Mouse (Mus musculus): ENCODE measurements around the gene Prkca.

Prkca gene

DNA sequence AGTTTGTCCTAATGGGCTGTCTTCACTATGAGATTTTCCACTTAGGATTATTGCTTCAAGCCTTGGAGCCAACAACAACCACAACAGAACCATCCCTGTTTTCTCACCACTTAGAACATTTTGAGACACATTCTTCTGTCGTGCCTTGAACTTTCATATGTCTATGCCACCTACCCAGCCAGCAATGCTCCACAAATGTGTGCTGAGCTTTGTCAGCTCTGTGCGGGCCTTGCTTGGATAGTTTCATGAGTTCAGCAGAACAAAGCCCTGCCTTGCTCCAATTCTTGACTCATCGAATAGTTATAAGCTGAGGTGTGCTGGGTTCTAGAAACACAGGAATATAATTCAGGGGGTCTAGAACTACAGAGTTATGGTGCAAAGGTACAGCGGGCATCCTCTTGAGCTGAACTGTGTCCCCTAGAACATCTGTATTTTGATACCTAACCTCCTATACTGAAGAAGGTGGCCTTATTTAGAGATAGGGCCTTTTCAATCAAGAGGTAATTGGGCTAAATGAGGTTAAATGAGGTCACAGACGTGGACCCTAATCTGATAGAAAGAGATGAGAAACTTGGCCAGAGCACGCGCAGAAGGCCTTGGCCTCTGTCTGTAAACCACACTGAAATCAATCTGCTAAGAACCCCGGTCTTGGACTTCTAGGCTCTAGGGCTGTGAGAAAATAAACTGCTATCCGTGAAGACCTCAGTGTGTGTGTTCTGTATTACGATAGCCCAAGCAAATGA is 96.4 kb downstream of the Prkca start:
- in situ Hi-C loops (cut with MboI; ENCODE audit: unreplicated experiment in 2 of 2) = no loop called here

DNA sequence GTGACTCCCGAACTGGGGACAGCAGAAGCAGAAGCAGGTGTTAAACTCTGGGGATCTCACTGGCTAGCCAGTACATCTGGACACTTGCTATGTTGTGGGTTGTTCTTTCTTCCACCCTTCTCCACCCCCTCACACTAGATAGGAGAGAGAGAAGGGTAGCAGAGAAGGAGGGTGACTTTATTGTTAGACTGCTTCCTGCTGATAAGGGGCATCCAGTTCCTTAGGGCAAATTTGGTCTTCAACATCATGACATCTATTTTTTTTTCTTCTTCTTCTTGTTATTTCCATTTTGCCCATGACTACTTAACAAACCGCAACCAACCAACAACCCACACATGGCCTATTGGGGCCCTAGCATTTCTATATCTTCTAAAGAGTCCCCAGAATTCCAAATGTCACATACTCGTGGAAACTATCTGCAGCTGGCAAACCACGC is 97.4 kb downstream of the Prkca start:
- in situ Hi-C loops (cut with MboI; ENCODE audit: unreplicated experiment in 2 of 2) = no loop called here

DNA sequence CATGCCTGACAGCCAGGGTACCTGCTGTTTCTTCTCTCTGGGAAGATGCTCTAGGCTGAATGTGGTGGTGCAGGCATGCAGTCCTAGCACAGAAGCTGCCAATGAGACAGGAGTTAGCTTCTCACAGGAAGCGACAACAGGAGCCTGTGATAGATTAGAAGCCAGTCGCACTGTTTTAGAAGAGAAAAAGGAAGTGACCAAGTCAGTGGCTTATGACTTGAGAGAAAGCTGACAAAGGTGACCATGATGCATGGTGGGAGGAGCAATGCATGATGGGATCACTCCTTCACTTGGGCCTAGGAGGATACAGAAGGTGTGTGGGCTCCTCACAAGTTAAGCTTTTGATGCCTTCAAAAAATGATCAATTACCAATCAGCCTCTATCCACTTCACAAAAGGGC is 99.5 kb downstream of the Prkca start:
- in situ Hi-C loops (cut with MboI; ENCODE audit: unreplicated experiment in 2 of 2) = no loop called here

DNA sequence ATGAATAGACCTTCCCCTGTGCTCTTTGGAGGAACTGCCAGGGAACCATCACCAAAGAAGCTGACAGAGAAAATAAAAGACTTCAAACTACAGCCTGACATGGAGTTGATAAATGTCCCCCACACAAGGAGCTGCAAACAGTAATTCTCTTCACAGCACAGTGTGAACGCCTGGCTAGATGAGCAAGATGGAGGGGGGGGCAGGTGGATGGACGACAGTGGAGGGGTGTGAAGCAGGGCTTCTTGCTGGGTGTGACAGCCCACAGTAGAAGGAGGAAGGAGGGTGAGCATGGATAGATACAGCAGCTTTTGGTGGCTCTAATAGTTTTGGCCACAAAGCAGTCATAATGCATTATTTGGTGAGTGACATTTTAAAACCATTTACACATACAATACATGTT is 100.1 kb downstream of the Prkca start:
- in situ Hi-C loops (cut with MboI; ENCODE audit: unreplicated experiment in 2 of 2) = no loop called here

DNA sequence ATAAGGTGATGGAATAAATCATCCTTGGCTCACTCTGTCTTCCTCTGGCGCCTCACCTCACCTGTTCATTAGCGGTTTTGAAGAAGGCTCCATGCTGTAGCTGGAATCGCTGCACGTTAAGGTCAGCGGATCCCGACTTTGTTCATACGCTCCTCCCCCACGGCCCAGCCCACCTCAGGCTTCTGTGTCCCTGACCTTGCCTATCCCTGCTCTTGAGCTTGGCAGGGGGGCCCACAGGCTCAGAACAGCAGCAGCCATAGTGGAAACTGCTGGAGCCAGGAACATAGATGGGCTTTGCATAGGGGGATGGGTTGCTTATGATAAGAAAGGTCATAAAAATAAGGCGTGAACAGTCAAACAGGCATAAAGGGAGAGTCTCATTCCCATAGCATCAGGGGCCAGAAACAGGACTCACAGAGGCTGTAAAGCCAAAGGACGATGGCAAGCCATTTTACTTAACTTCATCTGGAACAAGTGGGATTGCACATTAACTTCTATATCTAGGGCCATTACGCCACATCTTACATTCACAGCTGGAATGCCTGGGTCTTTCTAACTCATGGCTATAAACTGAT is 102.7 kb downstream of the Prkca start:
- in situ Hi-C loops (cut with MboI; ENCODE audit: unreplicated experiment in 2 of 2) = no loop called here

DNA sequence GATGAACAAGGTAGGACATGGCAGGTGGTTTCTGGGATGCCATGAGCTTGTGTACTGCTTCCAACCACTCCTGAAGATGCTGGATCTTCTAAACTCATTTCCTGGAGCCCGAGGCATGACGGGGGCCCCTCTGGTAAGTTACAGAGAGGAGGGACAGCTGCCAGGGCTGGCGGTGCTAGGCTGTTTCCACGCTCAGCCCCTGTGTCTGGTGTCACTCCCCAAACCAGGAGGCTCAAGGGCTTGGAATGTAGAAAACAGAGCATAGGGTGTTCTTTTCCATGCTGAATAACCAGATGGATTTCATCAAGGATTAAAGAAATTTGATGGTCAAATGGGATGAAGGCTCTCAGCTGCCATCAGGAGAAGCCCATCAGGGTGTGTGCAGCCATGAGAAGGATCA is 104.6 kb downstream of the Prkca start:
- in situ Hi-C loops (cut with MboI; ENCODE audit: unreplicated experiment in 2 of 2) = no loop called here

DNA sequence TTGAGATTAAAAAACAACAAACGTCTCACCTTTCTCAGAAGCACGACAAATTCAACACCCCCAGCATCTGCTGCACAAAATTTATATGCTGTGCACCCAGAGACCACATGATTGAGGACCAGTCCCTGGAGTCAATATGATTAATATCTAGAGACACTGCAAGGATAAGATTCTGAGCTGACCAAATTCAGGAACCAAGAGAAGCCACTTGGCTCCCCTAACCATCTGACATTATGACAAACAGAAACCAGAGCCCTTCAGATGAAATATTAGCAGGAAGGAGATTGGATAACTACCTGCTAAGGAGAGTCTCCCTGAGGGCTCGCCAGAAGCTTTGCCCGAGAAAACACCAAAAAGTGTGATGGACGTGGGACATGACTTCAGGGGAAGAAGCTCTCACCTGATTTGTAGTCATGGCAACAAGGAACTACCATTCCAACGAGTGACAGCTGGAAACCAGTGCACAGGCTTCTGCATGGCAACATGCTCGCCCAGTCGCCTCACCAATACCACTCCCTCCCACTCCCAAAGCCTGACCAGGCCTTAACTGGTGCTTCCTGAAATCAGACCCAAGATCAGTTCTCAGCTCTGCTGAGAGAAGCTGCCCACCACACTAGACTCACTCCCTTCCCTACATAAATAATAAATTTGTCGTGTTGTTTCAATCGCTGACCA is 106.8 kb downstream of the Prkca start:
- in situ Hi-C loops (cut with MboI; ENCODE audit: unreplicated experiment in 2 of 2) = no loop called here

DNA sequence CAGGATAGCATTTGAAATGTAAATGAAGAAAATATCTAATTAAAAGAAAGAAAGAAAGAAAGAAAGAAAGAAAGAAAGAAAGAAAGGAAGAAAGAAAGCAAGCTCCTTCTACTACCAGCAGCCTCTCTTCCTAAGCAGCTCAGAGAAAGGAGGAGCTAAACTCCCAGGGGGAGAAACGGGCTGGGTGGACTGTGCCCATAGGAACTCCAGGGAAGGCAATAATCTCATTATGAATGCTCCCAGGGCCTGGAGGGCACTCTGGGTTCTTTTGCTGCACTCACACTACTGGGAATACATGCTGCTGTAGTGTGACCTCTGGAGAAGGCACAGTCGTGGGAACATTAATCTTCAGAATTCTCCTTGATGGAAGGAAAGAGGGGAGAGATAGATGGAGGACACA is 107.5 kb downstream of the Prkca start:
- in situ Hi-C loops (cut with MboI; ENCODE audit: unreplicated experiment in 2 of 2) = no loop called here

DNA sequence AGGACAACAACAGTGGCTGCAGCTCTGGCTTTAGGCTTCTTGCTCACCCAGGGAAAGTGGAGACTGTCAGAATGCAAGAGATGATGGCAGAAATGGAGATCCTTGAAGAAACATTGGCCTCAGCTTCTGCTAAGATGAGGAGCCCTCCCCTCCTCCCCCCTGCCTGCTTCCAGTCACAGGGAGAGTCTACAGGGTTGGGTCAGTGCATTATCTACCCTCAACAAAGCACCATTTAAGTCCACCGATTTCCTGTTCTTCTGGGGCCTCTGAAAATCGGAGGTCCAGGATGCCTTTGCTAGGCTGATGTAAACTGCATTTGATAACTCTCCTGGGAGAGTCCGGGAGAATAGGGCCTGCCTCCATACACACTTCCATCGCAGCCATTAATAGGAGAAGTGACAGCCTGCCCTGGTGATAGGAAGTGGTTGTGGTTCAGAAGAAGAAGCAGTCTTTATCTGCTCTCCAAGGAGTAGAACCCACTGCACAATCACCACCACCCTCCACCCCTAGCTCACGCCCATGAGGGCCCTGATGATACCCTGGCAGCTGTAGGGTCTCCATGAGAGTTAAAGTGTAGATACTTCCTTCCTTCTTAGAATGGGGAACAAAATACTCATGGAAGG is 108.5 kb downstream of the Prkca start:
- in situ Hi-C loops (cut with MboI; ENCODE audit: unreplicated experiment in 2 of 2) = no loop called here

DNA sequence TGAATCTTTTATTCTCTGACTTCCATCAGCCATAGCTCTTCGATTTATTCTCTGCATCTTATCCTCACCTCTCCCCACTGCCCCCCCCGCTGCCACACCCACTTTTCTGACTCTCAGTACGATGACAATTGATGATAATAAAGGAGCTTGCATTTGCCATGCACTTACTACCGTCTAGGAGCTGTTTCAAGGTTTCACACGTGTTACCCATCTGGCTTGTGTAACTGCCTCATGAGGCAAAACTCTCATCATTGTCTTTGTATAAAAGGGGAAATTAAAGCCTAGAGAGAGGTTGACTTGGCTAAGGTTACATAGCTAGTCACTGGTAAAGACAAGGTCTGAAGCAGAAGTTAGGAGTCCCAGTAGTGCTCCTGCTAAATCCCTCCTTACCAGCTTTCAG is 110.7 kb downstream of the Prkca start:
- in situ Hi-C loops (cut with MboI; ENCODE audit: unreplicated experiment in 2 of 2) = no loop called here

DNA sequence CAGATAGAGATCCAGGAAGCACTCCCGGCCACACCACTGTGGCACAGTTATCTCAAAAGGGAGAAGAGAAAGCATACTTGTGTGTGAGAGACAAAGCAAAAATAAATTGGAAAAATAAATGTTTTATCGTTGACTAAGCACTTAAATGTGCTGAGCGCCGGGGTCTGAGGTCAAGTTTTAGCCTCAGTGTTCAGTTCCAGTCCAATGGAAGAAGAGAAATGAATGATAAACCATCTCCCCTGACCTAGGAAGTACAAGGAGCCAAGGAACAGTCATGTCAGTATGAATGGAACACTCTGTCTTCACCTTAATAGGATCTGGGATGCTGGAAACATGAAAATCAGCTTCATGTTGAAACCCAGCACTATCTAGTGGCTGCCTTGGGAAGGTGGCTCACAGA is 113.6 kb downstream of the Prkca start:
- in situ Hi-C loops (cut with MboI; ENCODE audit: unreplicated experiment in 2 of 2) = no loop called here

DNA sequence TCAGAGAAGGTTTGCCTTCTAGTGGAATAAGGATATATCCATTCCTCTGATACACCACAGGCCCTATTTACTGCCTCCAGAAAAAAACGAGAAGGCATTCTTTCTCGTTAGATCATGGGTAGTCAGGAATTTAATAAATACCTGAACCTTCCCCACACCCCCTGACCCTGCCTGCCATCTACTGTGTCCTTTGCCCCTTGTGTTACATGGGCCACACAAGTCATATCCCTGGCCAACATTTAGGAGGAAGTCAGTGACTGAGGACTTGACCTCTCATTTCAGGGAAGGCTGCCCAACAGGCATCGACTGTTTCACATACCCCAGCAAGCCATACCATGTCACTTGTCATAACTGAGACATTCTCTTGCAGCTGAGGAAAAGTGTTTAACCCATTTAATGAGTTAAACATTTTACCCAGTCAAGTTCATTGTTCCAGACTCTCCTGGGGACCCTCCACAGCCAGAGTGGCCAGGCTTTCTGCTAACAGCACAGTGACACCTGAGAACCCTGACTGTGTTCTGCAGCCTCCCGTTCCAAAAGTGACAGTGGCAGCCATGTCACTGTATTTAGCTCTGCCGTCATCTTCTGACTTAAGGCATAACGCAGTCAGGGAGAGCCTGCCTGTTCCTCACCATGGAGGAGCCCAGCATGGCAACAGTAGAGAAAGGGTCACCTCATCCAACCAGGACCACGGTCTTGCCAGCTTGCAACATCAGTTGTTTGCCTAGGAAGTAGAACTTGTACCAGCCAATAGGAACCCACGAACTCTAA is 114.4 kb downstream of the Prkca start:
- in situ Hi-C loops (cut with MboI; ENCODE audit: unreplicated experiment in 2 of 2) = no loop called here

DNA sequence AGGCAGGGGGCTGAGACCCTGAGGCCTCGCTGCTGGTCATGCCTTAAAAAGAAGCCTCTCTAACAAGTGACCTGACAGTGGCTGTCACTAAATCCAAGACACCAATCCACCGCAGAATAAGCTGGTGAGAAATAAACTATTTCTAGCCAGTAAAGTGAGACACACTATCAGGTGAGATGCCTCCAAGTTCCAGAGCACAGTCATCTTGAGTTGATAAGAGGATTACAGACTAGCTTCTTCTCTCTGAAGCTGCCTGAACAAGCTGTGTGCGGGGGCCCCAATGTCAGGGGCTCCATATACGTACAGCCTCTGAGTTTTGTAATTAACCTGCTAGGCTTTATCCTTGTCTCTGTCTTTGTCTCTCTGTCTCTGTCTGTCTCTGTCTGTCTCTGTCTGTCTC is 115.2 kb downstream of the Prkca start:
- in situ Hi-C loops (cut with MboI; ENCODE audit: unreplicated experiment in 2 of 2) = no loop called here

DNA sequence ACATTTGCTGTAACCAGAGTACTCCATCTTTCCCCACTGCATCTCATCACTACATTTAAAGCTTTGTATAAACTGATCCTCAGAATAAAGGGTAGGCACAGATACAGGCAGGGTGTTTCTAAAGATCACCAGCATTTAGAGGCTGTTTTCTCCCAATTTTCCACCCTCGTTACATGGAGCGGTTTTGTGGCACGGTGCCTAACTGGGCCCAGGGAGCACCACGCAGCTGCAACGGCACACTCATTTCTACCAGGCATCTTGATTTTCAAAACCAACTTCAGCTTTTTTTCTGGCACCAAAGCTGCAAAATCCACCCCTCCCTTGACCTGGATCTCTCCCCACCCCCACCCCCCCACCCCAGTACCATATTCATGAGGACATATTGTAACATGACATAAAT is 117.5 kb downstream of the Prkca start:
- in situ Hi-C loops (cut with MboI; ENCODE audit: unreplicated experiment in 2 of 2) = no loop called here

DNA sequence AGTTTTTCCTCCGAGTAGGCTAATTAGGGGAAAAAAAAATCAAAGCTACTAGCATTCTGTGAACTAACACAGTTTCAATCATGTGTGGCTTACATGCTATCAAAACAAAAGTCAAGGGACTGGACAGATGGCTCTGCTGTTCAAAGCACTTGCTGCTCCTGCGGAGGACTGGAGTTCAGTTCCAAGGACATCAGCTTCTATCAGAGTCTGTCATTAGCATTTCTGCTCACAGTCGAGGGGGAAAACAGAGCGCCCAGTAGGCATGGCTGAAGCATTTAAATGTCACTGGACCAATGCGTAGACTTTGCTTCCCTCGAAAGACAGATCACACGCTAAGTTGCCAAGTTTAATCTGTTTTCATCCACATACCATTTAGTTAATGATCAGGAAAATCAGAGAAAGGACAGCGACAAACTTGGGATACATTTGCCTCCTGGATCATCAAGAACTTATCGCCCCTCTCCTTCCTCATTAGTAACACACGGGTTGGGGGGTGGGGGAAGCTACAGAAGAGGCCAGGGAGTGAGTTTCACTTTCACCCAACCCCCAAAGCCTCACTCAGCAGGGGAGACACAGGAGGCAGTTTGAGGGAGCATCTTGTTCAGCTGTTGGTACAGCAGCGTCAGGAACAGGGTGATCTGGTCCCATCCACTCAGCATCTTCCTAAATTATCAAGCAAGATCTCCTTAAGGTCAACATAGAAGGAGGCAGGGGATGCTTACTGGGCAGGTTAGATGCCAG is 119.3 kb downstream of the Prkca start:
- in situ Hi-C loops (cut with MboI; ENCODE audit: unreplicated experiment in 2 of 2) = loop anchor here in 1 of 2 experiments (5.0 kb wide), 1 partner anchor 103 kb away; no protein-coding TSS in a partner anchor

DNA sequence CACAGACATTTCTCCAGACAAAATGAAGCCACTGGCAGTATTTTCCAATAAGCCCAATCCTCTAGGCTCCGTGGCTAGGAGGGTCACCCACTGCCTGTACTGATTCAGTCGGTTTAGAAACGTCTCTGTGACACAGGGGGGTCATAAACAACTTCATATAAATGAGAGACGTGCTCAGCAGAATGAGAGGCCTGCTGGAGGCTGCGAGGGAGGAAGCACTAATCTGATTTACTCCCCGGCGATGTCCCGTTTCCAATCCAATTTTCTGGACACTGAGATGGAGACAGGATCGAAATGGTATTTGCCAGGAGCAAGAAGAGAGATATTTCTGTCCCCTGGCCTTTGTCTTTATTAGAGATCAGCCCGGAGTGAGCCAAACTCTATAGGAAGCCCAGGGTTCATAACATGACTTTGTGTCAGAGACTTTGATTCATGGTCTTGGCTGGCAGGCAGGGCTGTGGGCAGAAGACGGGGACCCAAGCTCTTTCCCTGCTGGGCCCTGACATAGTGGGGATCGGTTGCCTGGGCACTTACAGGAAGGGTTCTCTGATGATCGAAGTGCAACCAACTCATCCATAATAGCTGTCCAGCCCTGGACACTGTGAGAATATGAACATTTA is 120.0 kb downstream of the Prkca start:
- in situ Hi-C loops (cut with MboI; ENCODE audit: unreplicated experiment in 2 of 2) = loop anchor here in 1 of 2 experiments (5.0 kb wide), 1 partner anchor 104 kb away; no protein-coding TSS in a partner anchor

DNA sequence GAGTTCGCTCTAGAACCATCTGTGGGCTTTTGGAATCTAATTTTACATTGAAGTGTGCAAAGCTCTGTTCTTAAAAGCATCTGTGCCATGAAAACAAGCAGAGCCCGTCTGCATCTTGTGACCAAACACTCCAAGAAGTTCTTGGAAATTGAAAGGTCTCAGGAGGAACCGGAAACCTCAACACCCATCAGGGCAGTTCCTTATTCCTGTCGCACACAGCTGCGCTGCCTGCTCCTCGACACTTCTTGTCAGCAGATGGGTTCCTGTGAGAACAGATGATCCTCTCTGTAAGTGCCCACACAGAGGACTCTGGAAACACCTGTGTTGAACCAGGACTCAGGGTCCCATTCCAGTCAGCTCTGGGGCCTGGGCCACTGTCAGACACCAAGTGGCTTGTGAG is 120.6 kb downstream of the Prkca start:
- in situ Hi-C loops (cut with MboI; ENCODE audit: unreplicated experiment in 2 of 2) = loop anchor here in 1 of 2 experiments (5.0 kb wide), 1 partner anchor 104 kb away; no protein-coding TSS in a partner anchor

DNA sequence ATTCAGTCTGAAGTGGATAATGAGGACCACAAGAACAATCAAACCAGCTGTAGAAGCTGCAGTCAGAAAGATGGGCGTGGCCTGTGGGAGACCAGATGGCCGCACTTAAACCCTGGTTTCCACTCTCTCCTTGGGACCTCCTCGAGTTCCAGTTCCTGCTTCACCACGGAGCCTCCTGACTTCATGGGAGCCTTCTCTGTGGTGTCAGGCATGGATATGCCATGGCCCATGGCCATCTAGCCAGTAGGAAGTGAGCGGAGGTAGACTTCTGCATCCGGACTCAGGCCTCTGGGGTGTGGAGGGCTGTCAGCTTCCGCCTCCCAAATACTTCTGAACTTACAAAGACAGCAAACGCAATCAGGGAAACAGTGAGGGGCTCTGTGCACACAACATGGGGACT is 121.1 kb downstream of the Prkca start:
- in situ Hi-C loops (cut with MboI; ENCODE audit: unreplicated experiment in 2 of 2) = loop anchor here in 1 of 2 experiments (5.0 kb wide), 1 partner anchor 105 kb away; no protein-coding TSS in a partner anchor

DNA sequence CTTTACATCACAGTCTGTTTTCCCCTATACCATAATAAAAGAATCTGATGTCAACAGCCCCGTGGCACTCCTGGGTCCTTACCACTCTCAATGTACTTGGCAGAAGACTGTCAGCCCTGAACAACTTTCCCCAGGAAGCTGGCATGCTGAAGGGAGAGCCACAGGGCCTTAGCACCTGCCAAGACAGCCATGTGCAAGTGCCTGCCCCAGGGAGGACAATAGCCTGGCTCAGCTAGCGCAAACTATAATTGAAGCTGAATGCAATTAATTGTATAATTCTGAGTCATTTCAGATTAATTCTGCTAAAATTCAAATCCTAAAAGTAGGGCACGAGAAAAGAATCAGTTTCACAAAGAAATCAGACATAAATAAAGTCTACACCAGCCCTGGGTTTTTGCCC is 121.7 kb downstream of the Prkca start:
- in situ Hi-C loops (cut with MboI; ENCODE audit: unreplicated experiment in 2 of 2) = loop anchor here in 1 of 2 experiments (5.0 kb wide), 1 partner anchor 105 kb away; no protein-coding TSS in a partner anchor

Data from v-Abl transformed pro-B cells (cell line).